11 mouse cellular contexts compared by ENCODE assay signal in the genomic region with DNA sequence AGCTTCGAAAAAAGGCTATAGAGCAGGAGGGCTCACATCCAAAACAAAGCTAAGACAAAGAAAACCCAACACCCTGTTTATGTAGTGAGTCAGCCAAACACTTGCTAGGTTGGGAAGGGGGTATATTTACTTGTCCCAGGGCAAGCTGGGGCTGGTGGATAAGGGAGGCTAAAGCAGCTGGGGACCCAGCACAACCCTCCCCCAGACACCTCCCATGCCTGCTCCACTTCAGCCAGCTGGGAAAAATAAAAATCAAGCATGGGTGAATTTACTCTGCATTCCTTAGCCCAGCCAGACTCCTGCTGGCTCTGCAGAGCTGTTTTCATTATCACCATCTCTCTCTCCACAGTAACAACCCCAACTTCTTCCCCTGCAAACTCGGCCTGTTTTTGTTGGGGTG. TPM values are rescaled to one million over a fixed set of nuclear protein-coding genes. Genes with fewer than 3 reads are reported as not detected.
DNase-seq lines count a peak whose midpoint lies in the region; ATAC-seq and TF ChIP-seq lines count a peak whose summit lies in the region.
"Had no signal": no experiment of that assay in that cellular context is flagged by ENCODE, and none has a peak within 500 bp of the region (broad histone marks: within the 10 kb centered on the region; RNA-seq: fewer than 3 reads in every experiment).

No protein-coding gene starts in this region.

- WGBS in forebrain, postnatal 0 days = 12% methylated on average over 2 of the region's 2 CpGs
- 12% methylated on average over 2 of the region's 2 CpGs for WGBS in forebrain, embryonic 16.5 days
- WGBS in kidney, adult 2 months = 35% methylated on average over 2 of the region's 2 CpGs

- no peak for ATAC-seq in forebrain, postnatal 0 days
- ATAC-seq in forebrain, embryonic 16.5 days = no peak
- no peak for ATAC-seq in erythroblast, adult 5-6 weeks (replicated peaks; ENCODE audit: low FRiP score, poor library complexity, severe bottlenecking)
- ATAC-seq: CD4-positive, CD25-positive, alpha-beta regulatory T cell, adult 4 months had no signal

- no peak for TF ChIP-seq POLR2A in kidney, adult 2 months (IDR thresholded peaks at IDR 0.05; ENCODE audit: low read depth, low read length)

- no peak overlapping the region for H3K4me3 ChIP-seq in forebrain, postnatal 0 days (ENCODE audit: low read depth, low read length)
- H3K4me3 ChIP-seq in forebrain, embryonic 16.5 days (replicated peaks; ENCODE audit: low read length) = no peak overlapping the region
- H3K4me3 ChIP-seq in kidney, adult 2 months (ENCODE audit: insufficient read depth, low read depth, low read length) = no peak overlapping the region

- TF ChIP-seq CTCF in forebrain, postnatal 0 days (IDR thresholded peaks at IDR 0.05; ENCODE audit: low read depth) = no peak
- no peak for TF ChIP-seq CTCF in kidney, adult 2 months (conservative IDR thresholded peaks at IDR 0.05; ENCODE audit: insufficient read depth, insufficient read length, low read depth, low read length)

- H3K9me3 ChIP-seq in forebrain, postnatal 0 days (ENCODE audit: low read length) = no peaks in the 10 kb centered on the region
- H3K9me3 ChIP-seq in forebrain, embryonic 16.5 days (ENCODE audit: control insufficient read depth, low read length) = no peaks in the 10 kb centered on the region

- H3K4me2 ChIP-seq in forebrain, postnatal 0 days (ENCODE audit: low read depth) = no peak overlapping the region
- H3K4me2 ChIP-seq in forebrain, embryonic 16.5 days (ENCODE audit: low read length) = no peak overlapping the region

- no peak overlapping the region for H3K9ac ChIP-seq in forebrain, postnatal 0 days
- H3K9ac ChIP-seq in forebrain, embryonic 16.5 days (replicated peaks; ENCODE audit: low read depth, low read length) = no peak overlapping the region

- H3K27ac ChIP-seq in forebrain, postnatal 0 days (ENCODE audit: low read depth, low read length) = no peak overlapping the region
- no peak overlapping the region; the same call in 1 of the 2 replicates for H3K27ac ChIP-seq in forebrain, embryonic 16.5 days (ENCODE audit: low read length)
- H3K27ac ChIP-seq in kidney, adult 2 months (ENCODE audit: insufficient read depth, low read depth, low read length) = no peak overlapping the region

- no peaks in the 10 kb centered on the region for H3K27me3 ChIP-seq in forebrain, postnatal 0 days (ENCODE audit: insufficient read depth, low read length)
- H3K27me3 ChIP-seq in forebrain, embryonic 16.5 days (replicated peaks; ENCODE audit: control insufficient read depth, insufficient read depth, low read length) = 0 out of 2 replicates have a peak, but pooled peaks cover 2% of the 10 kb centered on the region
- H3K27me3 ChIP-seq in kidney, adult 2 months (replicated peaks; ENCODE audit: control insufficient read depth, insufficient read depth, low read length) = no peaks in the 10 kb centered on the region

- peaks cover 6% of the 10 kb centered on the region; the same call in 1 of the 2 replicates for H3K4me1 ChIP-seq in forebrain, postnatal 0 days (ENCODE audit: insufficient read depth)
- H3K4me1 ChIP-seq in forebrain, embryonic 16.5 days (replicated peaks; ENCODE audit: control insufficient read depth, insufficient read depth, low read length) = peaks cover 12% of the 10 kb centered on the region
- H3K4me1 ChIP-seq in kidney, adult 2 months (ENCODE audit: control insufficient read depth, insufficient read depth, low read length) = no peaks in the 10 kb centered on the region

- peak; percentile 13 for DNase-seq in forebrain, postnatal 0 days
- peak; percentile 58 to 68 for DNase-seq in kidney, postnatal 4 days
- no peak for DNase-seq in kidney, adult 2 months
- peak; percentile 35 for DNase-seq in brain, adult 2 months (ENCODE audit: low read depth, low spot score)
- DNase-seq in mesoderm, embryonic 11.5 days (ENCODE audit: low read depth, low spot score) = peak; percentile 39
- no peak for DNase-seq in natural killer cell, adult 2 months (ENCODE audit: low spot score in 2 of 2)
- DNase-seq: cerebellum, postnatal 25 days; gastrocnemius, postnatal 36 days had no signal

- H3K36me3 ChIP-seq in forebrain, postnatal 0 days (ENCODE audit: insufficient read depth) = no peaks in the 10 kb centered on the region
- no peaks in the 10 kb centered on the region for H3K36me3 ChIP-seq in forebrain, embryonic 16.5 days (ENCODE audit: control insufficient read depth, insufficient read depth)
- no peaks in the 10 kb centered on the region for H3K36me3 ChIP-seq in kidney, adult 2 months (ENCODE audit: control insufficient read depth, insufficient read depth, low read length)

RNA-seq across cellular contexts. Expression of gene Olfml2a, which starts 2.2 kb away (rescaled TPM):
- total RNA-seq in forebrain, postnatal 0 days (2014; rRNA removed) = 6.6 and 11.6 TPM in 2 replicates
- 2.8 and 3.2 TPM in 2 replicates for polyA plus RNA-seq in forebrain, postnatal 0 days (2015; fragmentation: Nextera tagmentation; extraction: Ambion mirVana)
- polyA plus RNA-seq in forebrain, embryonic 16.5 days (2015; fragmentation: Nextera tagmentation; extraction: Ambion mirVana) = 2.6 and 3.0 TPM in 2 replicates
- polyA plus RNA-seq in kidney, adult 2 months (2012; rRNA removed) = 0.98 and 1.2 TPM in 2 replicates
- 0.58 TPM in 1 of 2 replicates, not detected in the other for total RNA-seq in erythroblast, adult 5-6 weeks (2015; ENCODE audit: low replicate concordance)
- 0.09 TPM in 1 of 2 replicates, not detected in the other for total RNA-seq in erythroblast, adult 5-6 weeks (2017; ENCODE audit: low replicate concordance)
- polyA plus RNA-seq: CD4-positive, CD25-positive, alpha-beta regulatory T cell, adult 4 months had no signal

RNA-seq across cellular contexts. Expression of gene Nr6a1, which starts 6.4 kb away (rescaled TPM):
- total RNA-seq in forebrain, postnatal 0 days (2014; rRNA removed) = 2.1 and 4.6 TPM in 2 replicates
- 0.48 and 0.62 TPM in 2 replicates for polyA plus RNA-seq in forebrain, postnatal 0 days (2015; fragmentation: Nextera tagmentation; extraction: Ambion mirVana)
- polyA plus RNA-seq in forebrain, embryonic 16.5 days (2015; fragmentation: Nextera tagmentation; extraction: Ambion mirVana) = 1.1 and 1.5 TPM in 2 replicates
- 2.6 and 5.1 TPM in 2 replicates for polyA plus RNA-seq in kidney, adult 2 months (2012; rRNA removed)
- not detected in 2 replicates for total RNA-seq in erythroblast, adult 5-6 weeks (2015; ENCODE audit: low replicate concordance)
- 0.94 and 5.6 TPM in 2 replicates for total RNA-seq in erythroblast, adult 5-6 weeks (2017; ENCODE audit: low replicate concordance)

Comparison
In these comparisons a context has a peak if more than half of its experiments do, and no peak if none do; other contexts are left out.
1. DNase-seq: peak in forebrain, postnatal 0 days (single experiment), kidney, postnatal 4 days (2 of 2), brain, adult 2 months (single experiment) and mesoderm, embryonic 11.5 days (single experiment); none in kidney, adult 2 months (single experiment) and natural killer cell, adult 2 months (0 of 2).